Mouse (Mus musculus): Measurements from ENCODE around the gene Rai1.

Gene Rai1

DNA sequence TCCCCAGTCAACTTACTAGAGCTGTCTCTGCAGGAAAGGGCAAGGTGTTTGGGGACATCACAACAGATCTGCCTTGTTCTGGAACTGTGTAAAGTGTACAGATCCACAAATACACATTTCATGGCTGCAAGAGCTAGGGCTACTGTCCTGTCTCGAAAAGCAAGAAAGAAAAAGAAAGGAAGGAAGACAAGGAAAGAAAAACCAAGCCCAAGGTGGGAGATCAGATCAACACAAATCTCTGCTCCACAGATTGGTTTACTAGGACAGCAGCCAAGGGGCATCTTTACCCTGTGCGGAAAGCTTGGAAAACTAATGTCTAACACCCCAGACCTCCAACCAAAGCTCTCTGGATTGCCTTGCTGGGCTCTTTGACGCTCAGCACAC, 117.3 kb downstream of the Rai1 start:
- no peak for DNase-seq

DNA sequence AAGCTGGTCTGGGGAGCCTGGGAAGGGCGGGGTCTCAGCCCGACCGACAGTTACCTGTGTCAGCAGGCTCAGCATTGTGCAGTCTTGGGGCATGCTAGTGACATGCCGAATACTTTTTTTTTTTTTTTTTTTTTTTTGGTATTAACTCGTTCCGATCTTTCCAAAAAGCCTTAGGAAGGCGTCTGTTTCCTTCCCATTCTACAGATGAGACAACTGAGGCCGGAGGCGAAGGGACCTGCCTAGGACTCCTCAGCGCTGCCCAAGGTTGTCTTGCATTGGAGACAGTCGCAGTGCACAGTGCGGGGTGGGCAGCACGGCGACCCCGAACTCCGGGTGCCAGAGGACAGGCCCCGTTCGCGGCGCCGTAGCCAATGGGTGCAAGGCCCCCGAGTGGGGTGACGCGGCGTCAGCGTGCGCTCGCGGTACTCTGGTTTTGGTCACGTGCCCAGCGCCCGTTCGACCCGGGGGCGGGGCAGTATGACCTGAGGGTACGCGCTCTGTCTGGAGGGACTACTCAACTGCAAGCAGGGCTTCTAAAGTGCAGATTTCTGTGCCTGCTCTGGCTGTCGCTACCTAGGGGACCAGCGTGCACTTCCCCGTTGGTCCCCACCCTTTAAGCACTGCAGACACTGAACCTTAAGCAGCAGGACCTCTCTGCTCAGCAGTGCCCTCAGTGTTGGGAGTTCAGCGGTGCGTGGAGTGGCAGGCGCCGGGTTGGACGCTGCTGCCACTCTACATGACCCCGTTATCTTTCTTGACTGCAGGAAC, 117.8 kb downstream of the Rai1 start, which contains the start of gene Srebf1:
Gene Srebf1 (minus strand): TSS at position 113 of the 768 bp plus-strand sequence.
- peak; percentile 71 to 83 for DNase-seq

DNA sequence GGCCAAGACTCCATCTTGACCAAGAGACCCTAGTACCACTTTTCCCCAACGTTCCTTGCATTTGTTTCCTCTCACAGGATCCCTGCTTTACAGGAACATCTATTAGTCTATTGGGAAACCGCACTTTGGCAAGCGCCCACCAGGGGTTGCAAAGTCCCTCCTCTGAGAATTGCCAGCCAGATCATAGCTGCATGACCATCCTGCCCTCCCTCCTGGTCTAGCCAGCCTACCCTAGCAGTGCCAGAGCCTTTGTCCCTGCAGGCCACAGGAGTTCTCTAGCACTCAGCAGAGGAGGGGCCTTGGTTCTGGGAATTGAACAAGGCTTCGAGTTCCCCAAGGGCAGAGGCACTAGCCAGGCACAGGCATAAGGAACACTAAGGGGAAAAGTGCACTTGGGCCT, 119.9 kb downstream of the Rai1 start:
- no peak for DNase-seq

DNA sequence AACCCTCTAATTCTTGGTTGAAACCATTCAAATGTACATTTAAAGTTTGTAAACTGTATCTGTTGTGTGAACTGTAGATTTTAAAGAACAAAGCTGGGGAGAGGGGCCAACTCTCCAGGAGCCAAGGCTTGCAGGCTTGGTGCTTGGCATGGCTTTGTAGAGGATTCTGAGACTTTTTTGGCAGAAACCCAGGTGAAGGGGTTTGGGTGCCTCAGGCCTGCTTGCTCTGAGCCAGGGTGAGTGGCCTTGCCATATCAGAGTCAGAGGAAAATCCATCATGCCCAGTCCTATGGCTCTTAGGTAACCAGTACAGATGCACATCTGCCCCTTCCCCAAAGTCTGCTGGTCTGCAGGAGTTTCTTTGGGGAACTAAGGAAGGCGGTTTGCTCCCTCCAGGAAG, 121.1 kb downstream of the Rai1 start:
- DNase-seq, result no peak

DNA sequence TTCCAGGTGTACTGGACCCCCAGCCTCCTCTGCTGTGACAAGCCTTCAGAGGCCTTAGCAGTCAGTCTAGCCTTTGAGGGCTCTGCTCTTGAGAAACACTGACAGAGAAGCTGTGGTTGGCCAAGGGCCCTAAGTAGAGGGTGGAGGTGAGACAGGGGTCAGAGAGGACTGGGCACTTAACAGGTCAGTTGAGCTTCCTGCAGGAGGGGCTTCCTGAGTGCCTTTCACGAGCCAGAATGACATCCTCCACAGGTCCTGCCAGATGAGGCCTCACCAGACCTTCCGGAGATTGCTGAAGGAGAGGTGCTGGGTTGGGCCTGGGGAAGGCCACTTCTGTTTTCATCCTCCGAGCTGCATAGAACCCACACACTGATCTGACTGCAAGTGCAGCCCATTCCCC, 123.7 kb downstream of the Rai1 start:
- no peak for DNase-seq

GRCm38 (mm10) chr11:60229821-60230220, 125.0 kb downstream of the Rai1 start:
- no peak for DNase-seq

- DNase-seq, result no peak
Measured at GRCm38 (mm10) chr11:60230512-60230911, 125.7 kb downstream of the Rai1 start.

GRCm38 (mm10) chr11:60231326-60231725, 126.5 kb downstream of the Rai1 start:
- DNase-seq, result no peak

DNA sequence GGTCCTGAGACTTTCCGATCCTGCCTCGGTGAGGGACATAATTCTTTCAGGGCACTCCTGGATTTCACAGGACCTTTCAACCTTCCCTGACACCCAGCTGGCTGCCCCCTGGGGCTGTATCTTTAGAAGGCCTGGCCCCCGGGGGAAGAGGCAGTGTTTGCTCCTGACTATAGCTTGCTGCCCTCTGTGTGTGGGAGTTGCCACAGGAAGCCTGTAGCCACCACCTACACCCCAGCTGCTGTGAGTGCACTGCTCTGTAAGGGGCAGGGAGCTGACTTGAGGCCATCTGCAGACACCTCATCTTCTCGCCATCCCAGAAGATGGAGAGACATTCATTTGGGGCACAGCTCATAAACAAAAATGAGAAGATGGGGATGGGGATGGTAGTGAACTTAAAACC, 127.1 kb downstream of the Rai1 start:
- no peak for DNase-seq

DNA sequence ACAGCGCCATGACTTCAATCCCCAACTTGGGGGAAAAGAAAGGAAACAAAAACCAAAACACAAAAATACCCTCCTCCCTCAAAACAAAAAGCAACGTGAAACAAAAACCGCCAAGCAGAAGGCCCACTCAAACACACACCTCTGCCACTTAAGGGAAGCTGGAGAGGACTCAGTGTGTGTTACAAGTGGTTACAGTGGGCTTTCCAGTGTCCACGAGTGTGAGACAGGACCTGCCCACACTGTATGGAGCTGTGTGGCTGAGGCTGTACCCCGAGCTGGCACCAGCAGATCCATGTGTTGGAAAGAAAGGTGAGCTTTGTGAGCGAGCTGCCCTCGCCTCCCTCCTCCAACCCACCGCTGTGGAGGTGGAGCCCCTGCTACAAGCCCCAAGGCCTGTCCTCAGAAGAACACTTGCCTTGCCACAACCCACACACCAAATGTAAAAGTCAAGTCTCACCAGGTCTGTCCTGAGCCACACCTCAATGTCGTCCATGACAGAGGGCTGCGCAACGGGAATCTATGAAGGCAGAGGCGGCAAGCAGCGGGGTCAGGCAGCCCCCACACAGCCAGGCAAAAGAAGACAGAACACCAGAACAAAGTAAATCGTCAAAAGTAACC, 127.7 kb downstream of the Rai1 start:
- no peak for DNase-seq

GRCm38 (mm10) chr11:60233235-60233634, 128.4 kb downstream of the Rai1 start:
- no peak for DNase-seq

- DNase-seq, result no peak
Measured at GRCm38 (mm10) chr11:60235351-60235750, 130.5 kb downstream of the Rai1 start.

- DNase-seq, result no peak
Measured at GRCm38 (mm10) chr11:60240509-60240908, 135.7 kb downstream of the Rai1 start.

DNA sequence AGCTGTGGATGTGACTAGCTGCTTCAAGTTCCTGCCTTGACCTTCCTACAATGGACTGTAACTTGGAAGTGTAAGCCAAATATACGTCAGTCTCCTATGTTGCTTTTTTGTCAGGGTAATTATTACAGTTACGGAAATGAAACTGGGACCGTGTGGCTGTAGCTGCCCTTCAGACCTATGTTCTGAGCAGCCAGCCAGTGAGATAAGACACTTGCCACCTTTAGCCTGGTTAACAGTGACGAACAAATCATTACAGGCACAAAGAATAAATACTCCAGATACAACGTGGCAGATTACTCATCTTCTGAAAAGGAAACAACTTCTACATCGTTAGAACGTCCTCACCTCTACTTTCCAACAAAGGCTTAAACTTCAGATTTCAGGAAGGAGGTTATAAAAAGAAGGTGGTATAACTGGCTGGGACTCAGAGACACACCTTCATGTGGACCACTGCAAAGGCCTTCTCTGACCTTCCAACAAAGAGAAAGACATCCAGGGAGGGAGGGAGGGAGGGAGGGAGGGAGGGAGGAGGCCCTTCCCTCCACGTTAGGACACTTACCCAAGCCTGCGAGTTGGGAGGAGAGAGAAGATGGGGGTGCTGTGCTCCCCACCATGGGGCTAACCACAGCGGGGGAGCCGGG, 139.8 kb downstream of the Rai1 start:
- DNase-seq, result no peak

DNA sequence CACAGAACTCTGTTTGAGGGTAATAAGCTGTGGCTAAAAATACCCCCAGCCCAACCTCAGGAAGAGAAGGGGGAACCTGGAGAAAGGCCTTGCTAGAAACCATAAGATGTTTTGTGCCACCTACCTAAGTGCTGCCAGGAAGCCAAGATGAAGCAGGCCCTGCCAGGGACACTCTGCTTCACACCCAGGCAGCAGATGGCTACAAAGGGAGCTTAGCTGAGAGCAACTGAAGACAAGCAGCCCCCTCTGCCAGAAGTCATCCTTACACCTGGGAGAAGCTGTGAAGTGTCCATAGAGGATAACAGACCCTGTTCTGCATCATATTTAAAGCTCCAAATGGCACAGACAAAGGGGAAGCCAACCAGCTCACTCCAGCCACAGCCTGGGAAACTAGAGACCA, 141.3 kb downstream of the Rai1 start:
- DNase-seq, result no peak

DNA sequence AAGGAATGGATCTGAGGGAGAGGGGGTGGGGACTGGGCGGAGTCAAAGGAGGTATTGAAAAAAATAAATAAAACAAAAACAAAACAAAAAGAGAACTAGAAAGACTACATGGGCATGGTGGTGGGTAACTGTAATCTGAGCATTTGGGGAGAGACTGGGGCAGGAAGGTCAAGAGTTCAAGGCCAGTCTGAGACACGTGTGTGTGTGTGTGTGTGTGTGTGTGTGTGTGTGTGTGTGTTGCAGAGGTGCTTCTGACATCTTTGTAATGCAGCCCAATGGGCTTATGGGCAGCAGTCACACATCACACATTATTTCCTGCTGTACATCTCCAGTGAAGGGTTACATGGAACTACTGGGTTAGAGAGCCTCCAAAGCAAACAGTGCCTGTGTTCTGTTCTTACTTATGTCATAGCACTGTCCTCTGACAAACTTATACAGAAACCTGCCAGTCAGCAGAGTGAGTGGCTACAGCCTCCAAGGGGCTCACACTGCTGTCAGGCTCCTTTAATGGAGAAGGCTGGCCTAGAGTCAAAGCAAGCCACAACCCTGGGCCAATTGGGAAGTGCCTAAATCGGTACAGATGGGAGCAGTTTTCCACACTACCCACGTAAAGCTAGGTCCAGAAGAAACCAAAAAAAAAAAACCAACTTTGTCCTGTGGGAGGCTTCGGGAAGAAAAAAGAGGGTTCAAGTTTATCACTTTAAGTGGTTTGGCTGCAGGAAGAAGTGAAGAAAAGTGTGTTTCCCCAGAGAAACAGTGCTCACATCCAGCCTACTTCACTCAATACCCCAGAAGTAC, 143.1 kb downstream of the Rai1 start:
- DNase-seq, result no peak

Data from spleen, adult 18-20 months (tissue).